Mouse (Mus musculus): ENCODE data around the gene Med7. TPM values are rescaled to one million over a fixed set of nuclear protein-coding genes. Genes with fewer than 3 reads are reported as not detected.

Med7 gene
- polyA plus RNA-seq (2014; fragmentation: Nextera tagmentation; extraction: Ambion mirVana) = 57.8 and 60.1 TPM in 2 replicates

DNA sequence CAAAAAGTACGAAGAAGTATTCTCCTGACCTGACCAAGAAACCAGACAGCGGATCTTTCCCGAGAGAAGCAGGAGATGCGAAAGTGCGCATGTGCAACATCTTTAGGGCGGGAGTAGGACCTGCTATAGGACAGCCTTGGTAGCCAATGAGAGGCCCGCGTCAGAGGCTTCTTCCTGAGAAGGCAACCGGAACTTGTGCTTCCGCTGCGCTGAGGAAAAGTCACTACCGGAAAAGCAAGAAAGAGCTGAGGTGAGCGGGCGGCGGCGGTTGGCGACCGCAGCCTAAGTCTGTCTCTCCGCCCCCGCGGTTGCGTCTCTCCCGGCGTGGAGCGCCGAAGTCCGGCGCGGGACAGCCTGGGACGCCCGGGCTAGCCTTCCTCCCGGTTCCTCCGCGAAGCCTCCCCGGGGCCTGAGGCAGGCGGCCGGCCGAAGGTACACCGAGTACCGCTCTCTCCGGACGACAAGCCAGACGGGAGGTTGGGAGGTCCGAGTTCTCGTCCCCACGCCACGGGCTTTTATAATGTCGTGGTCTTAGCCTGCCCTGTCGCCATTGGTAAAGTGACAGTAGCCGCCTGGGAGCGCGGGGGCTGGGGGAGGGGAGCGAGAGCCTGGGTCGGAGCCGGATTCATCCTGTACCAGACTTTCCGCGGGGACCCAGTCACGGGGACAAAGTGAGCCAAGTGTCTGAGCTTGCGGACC, at the start of gene Med7:
Med7 (plus strand) TSS at position 166 of the 699 bp plus-strand sequence.
- H3K27me3 ChIP-seq (ENCODE audit: control insufficient read depth, insufficient read depth, low read length) = no peaks in the 10 kb centered on the region
- H3K36me3 ChIP-seq (ENCODE audit: control insufficient read depth, insufficient read depth, low read length) = peaks cover 3% of the 10 kb centered on the region; the same call in 1 of the 2 replicates
- WGBS (ENCODE audit: insufficient replicate concordance) = under 1% methylated on average over 55 of the region's 59 CpGs
- H3K27ac ChIP-seq (ENCODE audit: low read depth, low read length) = peak within 1 kb of the TSS; percentile 91
- peak within 1 kb of the TSS; percentile 98 for H3K9ac ChIP-seq (ENCODE audit: low read depth, low read length)
- H3K4me2 ChIP-seq = peak within 1 kb of the TSS; percentile 65
- H3K4me3 ChIP-seq (ENCODE audit: low read depth, low read length) = peak within 1 kb of the TSS; percentile 93
- peak; percentile 97 for ATAC-seq (replicated peaks; ENCODE audit: insufficient number of reproducible peaks, low FRiP score, low TSS enrichment)
- no peaks in the 10 kb centered on the region for H3K9me3 ChIP-seq (replicated peaks; ENCODE audit: control insufficient read depth, low read length)
- H3K4me1 ChIP-seq (ENCODE audit: control insufficient read depth, insufficient read depth, low read length) = no peaks in the 10 kb centered on the region

DNA sequence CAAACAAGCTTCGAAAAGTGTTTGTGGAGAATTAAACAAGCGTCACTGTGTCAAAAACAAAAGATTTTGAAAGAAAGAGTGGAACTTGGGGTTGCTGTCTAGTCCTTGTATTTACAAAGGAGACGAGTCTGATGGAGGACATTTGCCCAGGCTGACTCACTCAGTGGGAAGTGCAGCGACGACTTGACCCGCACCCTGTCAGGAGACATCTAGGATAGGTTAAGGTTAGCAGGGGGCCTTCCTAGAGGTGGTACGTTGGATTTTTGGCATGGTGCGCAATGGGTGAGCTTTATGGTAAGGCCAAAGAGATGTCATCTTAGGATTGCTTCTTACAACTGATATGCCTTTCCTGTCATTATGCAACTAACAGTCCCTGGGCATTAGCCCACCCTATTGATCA, 49.7 kb upstream of the Med7 start:
- Histone ChIP-seq H3K36me3 (ENCODE audit: control insufficient read depth, insufficient read depth, low read length) (no peaks in the 10 kb centered on the region), H3K4me3 (ENCODE audit: low read depth, low read length) (no peak overlapping the region), H3K4me1 (ENCODE audit: control insufficient read depth, insufficient read depth, low read length) (no peaks in the 10 kb centered on the region), H3K4me2 (no peak overlapping the region), H3K27me3 (ENCODE audit: control insufficient read depth, insufficient read depth, low read length) (no peaks in the 10 kb centered on the region), H3K9ac (ENCODE audit: low read depth, low read length) (no peak overlapping the region), H3K9me3 (replicated peaks; ENCODE audit: control insufficient read depth, low read length) (no peaks in the 10 kb centered on the region), H3K27ac (ENCODE audit: low read depth, low read length) (no peak overlapping the region)
- no peak for ATAC-seq (replicated peaks; ENCODE audit: insufficient number of reproducible peaks, low FRiP score, low TSS enrichment)
- 88% methylated on average over 8 of the region's 8 CpGs for WGBS (ENCODE audit: insufficient replicate concordance)

DNA sequence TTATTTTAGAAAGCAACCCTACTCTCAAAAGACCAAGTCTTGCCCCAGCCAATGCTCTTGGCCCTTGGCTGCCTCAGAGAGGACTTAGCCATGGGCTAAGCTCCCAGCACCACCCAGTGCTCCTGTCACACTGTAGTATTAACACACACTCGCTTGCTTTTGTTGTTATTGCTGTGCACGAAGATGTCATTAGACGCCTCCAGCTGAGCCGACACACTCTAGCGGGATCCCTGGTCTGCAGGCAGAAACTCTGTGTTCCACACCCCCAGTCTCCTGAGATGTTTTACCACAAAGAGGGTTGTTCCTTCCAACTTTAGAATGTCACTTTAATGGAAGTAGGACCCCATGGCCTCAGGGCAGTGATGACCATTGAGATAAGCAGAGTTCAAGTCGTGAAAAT, 48.3 kb upstream of the Med7 start:
- Histone ChIP-seq H3K4me2 (no peak overlapping the region), H3K27me3 (ENCODE audit: control insufficient read depth, insufficient read depth, low read length) (no peaks in the 10 kb centered on the region), H3K4me1 (ENCODE audit: control insufficient read depth, insufficient read depth, low read length) (no peaks in the 10 kb centered on the region), H3K9ac (ENCODE audit: low read depth, low read length) (no peak overlapping the region), H3K9me3 (replicated peaks; ENCODE audit: control insufficient read depth, low read length) (no peaks in the 10 kb centered on the region), H3K36me3 (ENCODE audit: control insufficient read depth, insufficient read depth, low read length) (no peaks in the 10 kb centered on the region), H3K27ac (ENCODE audit: low read depth, low read length) (no peak overlapping the region), H3K4me3 (ENCODE audit: low read depth, low read length) (no peak overlapping the region)
- no peak for ATAC-seq (replicated peaks; ENCODE audit: insufficient number of reproducible peaks, low FRiP score, low TSS enrichment)
- 68% methylated on average over 6 of the region's 6 CpGs for whole genome bisulfite sequencing (ENCODE audit: insufficient replicate concordance)

DNA sequence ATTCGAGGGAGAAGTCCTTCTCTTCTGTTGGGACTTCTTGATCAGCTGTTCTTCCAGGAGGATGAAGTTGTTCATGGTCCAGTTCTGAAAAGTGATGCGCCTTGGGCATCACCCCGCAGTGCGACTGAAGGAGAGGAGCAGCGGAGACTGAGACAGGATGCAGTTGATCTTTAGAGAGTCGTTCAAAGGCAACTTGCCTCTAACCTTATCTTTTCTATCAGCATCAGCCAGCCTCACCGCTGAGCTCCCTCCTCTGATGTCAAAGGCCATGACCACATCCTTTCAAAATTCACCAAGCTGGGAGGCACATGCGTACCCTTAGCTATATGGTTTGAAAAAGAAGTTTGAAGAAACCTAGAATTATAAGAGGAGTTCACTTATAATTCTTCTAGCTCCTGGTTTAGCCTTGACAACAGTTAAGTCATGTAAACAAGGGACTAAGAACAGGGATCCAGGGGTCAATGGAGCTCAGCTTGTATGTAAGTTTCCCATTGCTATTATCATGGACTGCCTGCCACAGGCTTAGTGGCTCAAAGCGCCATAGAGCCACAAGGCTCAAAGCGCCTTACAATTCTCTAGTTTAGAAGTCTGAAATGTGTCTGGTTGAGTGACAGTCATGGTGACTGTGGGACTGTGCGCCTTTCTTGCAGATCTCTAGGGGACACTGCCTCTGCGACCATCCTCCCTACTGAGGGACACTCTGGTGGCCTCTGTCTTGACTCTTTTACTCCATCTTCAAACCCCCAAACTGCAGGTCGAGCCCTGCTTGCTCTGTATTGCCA, 47.2 kb upstream of the Med7 start, which contains the start of gene Itk:
Itk (minus strand) TSS at position 180 of the 782 bp plus-strand sequence.
- Histone ChIP-seq H3K4me2 (no peak within 1 kb of the TSS), H3K36me3 (ENCODE audit: control insufficient read depth, insufficient read depth, low read length) (no peaks in the 10 kb centered on the region), H3K27me3 (ENCODE audit: control insufficient read depth, insufficient read depth, low read length) (no peaks in the 10 kb centered on the region), H3K4me1 (ENCODE audit: control insufficient read depth, insufficient read depth, low read length) (no peaks in the 10 kb centered on the region), H3K9me3 (replicated peaks; ENCODE audit: control insufficient read depth, low read length) (no peaks in the 10 kb centered on the region), H3K27ac (ENCODE audit: low read depth, low read length) (no peak within 1 kb of the TSS), H3K4me3 (ENCODE audit: low read depth, low read length) (no peak within 1 kb of the TSS), H3K9ac (ENCODE audit: low read depth, low read length) (no peak within 1 kb of the TSS)
- ATAC-seq (replicated peaks; ENCODE audit: insufficient number of reproducible peaks, low FRiP score, low TSS enrichment) = no peak
- 71% methylated on average over 13 of the region's 13 CpGs for WGBS (ENCODE audit: insufficient replicate concordance)

DNA sequence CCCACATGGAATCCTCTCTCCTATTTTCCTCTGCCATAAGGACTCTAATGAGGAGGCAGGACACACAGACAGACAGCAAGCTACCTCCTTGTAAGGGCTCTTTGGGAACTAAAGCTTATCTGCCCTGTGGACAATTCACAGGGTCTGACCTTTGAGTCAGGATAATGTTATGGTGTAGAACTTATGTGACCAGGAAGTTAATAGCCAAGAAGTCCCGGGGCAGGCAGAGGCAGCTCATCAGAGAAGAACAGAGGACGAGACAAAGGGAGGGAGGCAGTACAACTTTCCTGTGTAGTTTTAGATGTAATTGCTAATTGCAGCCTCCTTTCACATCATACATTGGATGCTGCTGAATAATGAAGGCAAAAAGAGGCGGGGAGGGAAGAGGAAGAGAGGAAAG, 46.1 kb upstream of the Med7 start:
- 60% methylated on average over 3 of the region's 3 CpGs for WGBS (ENCODE audit: insufficient replicate concordance)

DNA sequence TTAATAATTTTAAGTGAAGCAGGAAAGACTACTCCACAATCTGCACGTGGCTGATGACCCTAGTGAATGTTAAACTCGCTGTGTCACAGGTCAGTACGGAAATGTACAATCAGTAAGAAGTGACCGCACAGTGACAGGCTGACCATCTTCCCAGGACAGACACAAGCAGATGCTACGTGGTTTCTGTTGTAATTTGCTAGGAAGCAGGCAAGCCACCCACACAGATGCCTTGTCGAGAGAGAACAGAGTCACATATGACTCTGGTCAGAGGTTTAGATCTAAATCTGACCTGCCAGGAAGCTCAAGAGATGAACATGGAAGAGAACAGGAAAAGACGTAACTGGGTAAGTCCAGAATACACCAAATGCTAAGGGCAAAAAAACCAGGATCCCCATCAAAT, 43.8 kb upstream of the Med7 start:
- ATAC-seq (replicated peaks; ENCODE audit: insufficient number of reproducible peaks, low FRiP score, low TSS enrichment) = no peak
- Histone ChIP-seq H3K4me3 (ENCODE audit: low read depth, low read length) (no peak overlapping the region), H3K9me3 (replicated peaks; ENCODE audit: control insufficient read depth, low read length) (no peaks in the 10 kb centered on the region), H3K4me1 (ENCODE audit: control insufficient read depth, insufficient read depth, low read length) (no peaks in the 10 kb centered on the region), H3K4me2 (no peak overlapping the region), H3K36me3 (ENCODE audit: control insufficient read depth, insufficient read depth, low read length) (no peaks in the 10 kb centered on the region), H3K27ac (ENCODE audit: low read depth, low read length) (no peak overlapping the region), H3K9ac (ENCODE audit: low read depth, low read length) (no peak overlapping the region), H3K27me3 (ENCODE audit: control insufficient read depth, insufficient read depth, low read length) (no peaks in the 10 kb centered on the region)
- 74% methylated on average over 7 of the region's 7 CpGs for WGBS (ENCODE audit: insufficient replicate concordance)

More for the DNA sequence above, 46.1 kb upstream of the Med7 start:
- Histone ChIP-seq H3K9me3 (replicated peaks; ENCODE audit: control insufficient read depth, low read length) (no peaks in the 10 kb centered on the region), H3K36me3 (ENCODE audit: control insufficient read depth, insufficient read depth, low read length) (no peaks in the 10 kb centered on the region), H3K27ac (ENCODE audit: low read depth, low read length) (no peak overlapping the region), H3K4me2 (no peak overlapping the region), H3K27me3 (ENCODE audit: control insufficient read depth, insufficient read depth, low read length) (no peaks in the 10 kb centered on the region), H3K4me3 (ENCODE audit: low read depth, low read length) (no peak overlapping the region), H3K9ac (ENCODE audit: low read depth, low read length) (no peak overlapping the region), H3K4me1 (ENCODE audit: control insufficient read depth, insufficient read depth, low read length) (no peaks in the 10 kb centered on the region)
- ATAC-seq (replicated peaks; ENCODE audit: insufficient number of reproducible peaks, low FRiP score, low TSS enrichment) = no peak

DNA sequence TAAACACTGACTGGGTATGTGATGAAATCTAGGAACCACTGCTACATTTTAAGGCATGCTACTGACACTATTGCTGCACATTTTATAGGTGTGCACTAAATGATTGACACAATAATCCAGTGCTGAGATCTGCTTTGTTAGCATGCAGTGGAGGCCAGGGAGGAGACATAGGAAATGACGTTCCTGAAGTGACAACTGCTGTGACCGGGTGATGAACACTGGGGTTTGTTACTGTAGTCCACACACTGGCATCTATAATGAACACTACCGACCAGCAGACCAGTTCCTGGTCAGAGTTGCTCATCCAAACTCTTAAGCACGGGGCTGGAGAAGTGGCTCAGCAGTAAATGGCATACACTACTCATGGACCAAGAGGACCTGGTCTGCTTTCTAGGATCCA, 43.3 kb upstream of the Med7 start:
- no peak for ATAC-seq (replicated peaks; ENCODE audit: insufficient number of reproducible peaks, low FRiP score, low TSS enrichment)
- Histone ChIP-seq H3K4me3 (ENCODE audit: low read depth, low read length) (no peak overlapping the region), H3K4me2 (no peak overlapping the region), H3K36me3 (ENCODE audit: control insufficient read depth, insufficient read depth, low read length) (no peaks in the 10 kb centered on the region), H3K27me3 (ENCODE audit: control insufficient read depth, insufficient read depth, low read length) (no peaks in the 10 kb centered on the region), H3K4me1 (ENCODE audit: control insufficient read depth, insufficient read depth, low read length) (no peaks in the 10 kb centered on the region), H3K27ac (ENCODE audit: low read depth, low read length) (no peak overlapping the region), H3K9ac (ENCODE audit: low read depth, low read length) (no peak overlapping the region), H3K9me3 (replicated peaks; ENCODE audit: control insufficient read depth, low read length) (no peaks in the 10 kb centered on the region)
- 76% methylated on average over 4 of the region's 4 CpGs for WGBS (ENCODE audit: insufficient replicate concordance)

DNA sequence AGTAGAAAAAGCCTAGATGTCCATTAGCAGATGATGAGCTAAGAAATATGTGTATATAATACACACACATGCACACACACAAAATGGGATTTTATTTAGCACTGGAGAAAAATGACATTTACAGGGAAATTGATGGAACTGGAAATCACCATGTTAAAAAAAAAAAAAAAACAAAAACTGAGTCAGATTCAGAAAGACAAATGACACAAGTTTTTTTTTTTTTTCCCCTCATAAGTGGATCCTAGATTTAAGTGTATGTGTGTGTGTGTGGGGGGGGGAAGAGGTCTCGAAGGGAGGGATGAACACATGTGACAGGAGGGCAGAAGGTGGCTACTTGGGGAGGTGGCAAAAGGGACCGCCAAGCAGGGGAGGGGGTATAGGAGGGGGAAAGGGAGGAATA, 41.6 kb upstream of the Med7 start:
- Histone ChIP-seq H3K4me1 (ENCODE audit: control insufficient read depth, insufficient read depth, low read length) (no peaks in the 10 kb centered on the region), H3K36me3 (ENCODE audit: control insufficient read depth, insufficient read depth, low read length) (no peaks in the 10 kb centered on the region), H3K9me3 (replicated peaks; ENCODE audit: control insufficient read depth, low read length) (no peaks in the 10 kb centered on the region), H3K9ac (ENCODE audit: low read depth, low read length) (no peak overlapping the region), H3K4me3 (ENCODE audit: low read depth, low read length) (no peak overlapping the region), H3K27ac (ENCODE audit: low read depth, low read length) (no peak overlapping the region), H3K27me3 (ENCODE audit: control insufficient read depth, insufficient read depth, low read length) (no peaks in the 10 kb centered on the region), H3K4me2 (no peak overlapping the region)
- WGBS (ENCODE audit: insufficient replicate concordance) = 65% methylated on average over 2 of the region's 2 CpGs
- no peak for ATAC-seq (replicated peaks; ENCODE audit: insufficient number of reproducible peaks, low FRiP score, low TSS enrichment)
